Mouse (Mus musculus) forebrain, embryonic 10.5 days (tissue): ENCODE measurements around the gene Ikzf1. TPM values are rescaled to one million over a fixed set of nuclear protein-coding genes. Genes with fewer than 3 reads are reported as not detected.

Experiments used
- DNase-seq: peaks from one replicate; pipeline ENCODE4 v3.0.0-alpha.2; 2017; ENCODE audit warnings: low spot score; ENCODE audit errors: extremely low spot score
- H3K27ac ChIP-seq: fragments of 300-500 bp; sonication (generic); 2 replicates; pipeline ENCODE4 v1.5.1; 2016; ENCODE audit warnings: mild to moderate bottlenecking
- H3K27me3 ChIP-seq: fragments of 300-500 bp; sonication (generic); 2 replicates; pipeline ENCODE4 v1.6.1; 2016; ENCODE audit warnings: mild to moderate bottlenecking; ENCODE audit not compliant: poor library complexity, severe bottlenecking
- H3K36me3 ChIP-seq: fragments of 300-500 bp; sonication (generic); replicated peaks from 2 replicates; pipeline ENCODE4 v1.6.1; 2016; ENCODE audit warnings: mild to moderate bottlenecking, moderate library complexity
- H3K4me1 ChIP-seq: fragments of 300-500 bp; sonication (generic); 2 replicates; pipeline ENCODE4 v1.6.1; 2016
- H3K4me3 ChIP-seq: fragments of 300-500 bp; sonication (generic); 2 replicates; pipeline ENCODE4 v1.5.1; 2016; ENCODE audit warnings: mild to moderate bottlenecking, moderate library complexity
- H3K9me3 ChIP-seq: fragments of 300-500 bp; sonication (generic); 2 replicates; pipeline ENCODE4 v1.6.1; 2016; ENCODE audit warnings: mild to moderate bottlenecking, moderate library complexity
- WGBS: fragments of 180-500 bp; shearing (Covaris S2); methylation state at CpG from one replicate; pipeline ENCODE4 v1.1.7; 2016; 5-methylcytosine and 5-hydroxymethylcytosine counted together
- polyA plus RNA-seq: library from polyadenylated mRNA; unstranded; fragments of >200 nt; fragmentation: Nextera tagmentation; extraction: Ambion mirVana; gene quantifications from 2 replicates; pipeline ENCODE4 v1.2.1, GENCODE M21; 2016

Gene Ikzf1
- polyA plus RNA-seq, 1 experiment from 2014 or later: 4.2 TPM

GRCm38 (mm10) chr11:11692558-11693166 is 7.9 kb downstream of the Ikzf1 start:
- WGBS: 91% methylated on average over 10 of the region's 10 CpGs
- Histone ChIP-seq H3K36me3 (no peaks in the 10 kb centered on the region), H3K27ac (no peak overlapping the region), H3K4me3 (no peak overlapping the region), H3K4me1 (no peaks in the 10 kb centered on the region), H3K27me3 (peaks cover 22% of the 10 kb centered on the region), H3K9me3 (no peaks in the 10 kb centered on the region)
- no peak for DNase-seq

GRCm38 (mm10) chr11:11693446-11693845 is 8.6 kb downstream of the Ikzf1 start:
- DNase-seq: no peak
- Histone ChIP-seq H3K4me1 (no peaks in the 10 kb centered on the region), H3K27me3 (peaks cover 15% of the 10 kb centered on the region), H3K36me3 (no peaks in the 10 kb centered on the region), H3K9me3 (no peaks in the 10 kb centered on the region), H3K27ac (no peak overlapping the region), H3K4me3 (no peak overlapping the region)
- WGBS: 93% methylated on average over 3 of the region's 3 CpGs

DNA sequence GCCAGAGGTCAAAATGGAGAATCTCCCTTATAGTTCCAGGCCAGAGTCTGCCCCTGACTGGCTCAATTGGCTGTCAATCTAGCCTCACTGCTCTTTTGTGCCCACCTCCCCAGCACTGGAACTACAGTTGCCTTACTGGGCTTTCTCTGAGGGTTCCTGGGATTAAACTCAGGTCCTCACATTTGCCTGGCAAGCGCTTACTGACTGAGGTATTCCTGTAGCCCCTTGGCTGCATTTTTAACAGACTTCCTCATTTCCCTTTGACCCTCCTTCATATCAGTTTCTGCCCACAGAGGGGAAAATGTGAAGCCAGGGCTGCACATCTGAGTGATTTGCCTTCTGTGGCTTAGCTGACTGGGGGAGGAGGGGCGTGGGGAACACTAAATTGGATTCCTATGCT is 9.3 kb downstream of the Ikzf1 start:
- whole genome bisulfite sequencing: 84% methylated on average over 2 of the region's 2 CpGs
- DNase-seq: no peak
- Histone ChIP-seq H3K4me3 (no peak overlapping the region), H3K9me3 (no peaks in the 10 kb centered on the region), H3K27me3 (peaks cover 8% of the 10 kb centered on the region; the same call in 1 of the 2 replicates), H3K4me1 (no peaks in the 10 kb centered on the region), H3K27ac (no peak overlapping the region), H3K36me3 (no peaks in the 10 kb centered on the region)

DNA sequence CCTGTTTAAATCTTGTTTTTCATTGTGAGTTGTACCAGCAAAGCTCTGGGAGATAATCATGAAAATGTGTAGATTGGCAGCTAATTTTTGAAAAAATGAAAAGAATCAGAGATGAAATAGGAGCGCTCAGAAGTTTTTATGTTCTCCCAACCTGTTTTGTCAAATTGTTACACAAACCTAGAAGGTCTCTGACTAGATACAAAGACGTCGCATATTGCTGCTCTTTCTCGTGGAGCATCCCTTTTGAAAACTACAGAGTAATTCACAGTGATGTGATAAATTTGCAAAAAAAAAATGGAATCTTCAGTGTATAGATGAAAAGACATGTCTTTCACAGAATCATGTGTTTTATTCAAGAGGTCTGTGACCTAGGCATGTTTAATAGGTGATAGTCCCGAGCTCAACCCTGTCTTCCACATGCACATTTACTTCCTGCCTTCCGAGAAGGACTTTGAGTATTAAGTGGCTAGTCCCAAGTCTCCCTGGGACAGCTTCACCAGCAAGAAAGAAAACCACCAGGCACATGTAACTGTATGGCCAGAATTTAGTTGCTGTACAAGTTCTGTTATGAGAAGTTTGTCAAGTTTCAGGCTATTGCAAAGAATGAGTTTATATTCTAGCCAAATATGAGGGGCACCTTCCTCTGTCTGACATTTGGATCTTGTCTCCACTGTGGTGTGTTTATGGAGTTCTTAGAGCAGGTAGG is 9.8 kb downstream of the Ikzf1 start:
- no peaks in the 10 kb centered on the region for H3K4me1 ChIP-seq
- no peak for DNase-seq
- H3K9me3 ChIP-seq: no peaks in the 10 kb centered on the region
- 88% methylated on average over 6 of the region's 6 CpGs for WGBS
- H3K4me3 ChIP-seq: no peak overlapping the region
- H3K36me3 ChIP-seq: no peaks in the 10 kb centered on the region
- 0 out of 2 replicates have a peak, but pooled peaks cover 4% of the 10 kb centered on the region for H3K27me3 ChIP-seq
- no peak overlapping the region for H3K27ac ChIP-seq

DNA sequence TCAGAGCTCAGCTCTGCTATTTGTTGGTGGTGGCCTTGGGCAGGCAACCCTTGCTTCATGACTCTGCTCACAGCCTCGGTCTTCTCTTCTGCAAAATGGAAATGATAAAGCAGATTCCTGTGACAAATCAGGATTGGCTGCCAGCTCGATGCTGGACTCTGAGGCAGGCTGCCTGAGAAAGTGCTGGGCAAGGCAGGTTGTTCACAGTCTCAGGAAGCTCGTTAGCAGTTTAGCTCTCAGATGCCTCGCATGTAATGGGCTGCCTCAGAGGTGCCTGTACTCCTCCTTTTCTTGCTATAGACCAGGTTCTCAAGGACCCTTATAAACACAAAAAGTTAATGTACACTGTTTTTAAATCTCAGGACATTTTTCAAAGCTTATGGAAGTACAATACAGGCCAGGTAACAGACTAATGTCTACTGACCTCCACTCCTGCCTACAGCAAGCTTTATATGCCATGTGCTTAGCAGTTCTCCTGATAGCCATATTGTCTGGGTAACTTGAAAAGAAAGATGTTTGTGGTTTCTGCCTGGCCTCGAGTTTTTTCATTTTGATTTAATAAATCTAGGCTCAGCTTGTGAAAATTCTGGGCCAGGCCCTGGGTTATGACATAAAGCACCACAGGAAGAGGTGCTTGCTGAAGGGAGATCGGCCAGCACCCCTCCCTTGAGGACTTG is 10.5 kb downstream of the Ikzf1 start:
- no peaks in the 10 kb centered on the region for H3K4me1 ChIP-seq
- no peak for DNase-seq
- H3K27me3 ChIP-seq: no peaks in the 10 kb centered on the region
- no peaks in the 10 kb centered on the region for H3K9me3 ChIP-seq
- no peaks in the 10 kb centered on the region for H3K36me3 ChIP-seq
- WGBS: 67% methylated on average over 6 of the region's 6 CpGs
- no peak overlapping the region for H3K27ac ChIP-seq
- no peak overlapping the region for H3K4me3 ChIP-seq

DNA sequence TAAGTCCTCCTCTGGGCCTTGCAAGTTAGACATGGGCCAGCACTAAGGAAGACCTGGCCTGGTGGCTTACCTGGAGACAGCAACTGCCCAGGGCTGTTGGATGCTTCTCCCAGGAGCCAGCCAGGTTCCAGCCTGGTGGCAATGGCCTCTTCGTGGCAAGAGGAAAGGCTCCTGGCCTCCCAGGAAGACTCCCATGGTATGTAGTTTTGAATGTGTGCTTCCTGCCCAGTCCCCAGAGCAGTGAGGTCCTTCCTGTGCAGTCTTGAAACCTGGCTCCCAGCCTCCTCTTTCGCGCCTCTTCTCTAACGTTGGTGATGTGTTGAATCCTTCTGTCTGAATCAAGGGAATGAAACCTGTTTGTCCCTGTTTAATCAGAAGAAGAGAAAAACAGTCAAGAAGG is 11.1 kb downstream of the Ikzf1 start:
- DNase-seq: no peak
- no peaks in the 10 kb centered on the region for H3K9me3 ChIP-seq
- 88% methylated on average over 4 of the region's 4 CpGs for WGBS
- H3K36me3 ChIP-seq: no peaks in the 10 kb centered on the region
- H3K27ac ChIP-seq: no peak overlapping the region
- H3K4me3 ChIP-seq: no peak overlapping the region
- H3K4me1 ChIP-seq: no peaks in the 10 kb centered on the region
- H3K27me3 ChIP-seq: no peaks in the 10 kb centered on the region

- Histone ChIP-seq H3K27ac (no peak overlapping the region), H3K9me3 (no peaks in the 10 kb centered on the region), H3K4me1 (no peaks in the 10 kb centered on the region), H3K27me3 (no peaks in the 10 kb centered on the region), H3K4me3 (no peak overlapping the region), H3K36me3 (no peaks in the 10 kb centered on the region)
- no peak for DNase-seq
- WGBS: 93% methylated on average over 3 of the region's 3 CpGs
These were observed 12.0 kb downstream of the Ikzf1 start for GRCm38 (mm10) chr11:11696814-11697213.

GRCm38 (mm10) chr11:11701378-11701777 is 16.6 kb downstream of the Ikzf1 start:
- no peak overlapping the region for H3K4me3 ChIP-seq
- no peak for DNase-seq
- H3K4me1 ChIP-seq: no peaks in the 10 kb centered on the region
- H3K27ac ChIP-seq: no peak overlapping the region
- WGBS: 82% methylated on average over 6 of the region's 6 CpGs
- H3K36me3 ChIP-seq: no peaks in the 10 kb centered on the region
- H3K27me3 ChIP-seq: no peaks in the 10 kb centered on the region
- no peaks in the 10 kb centered on the region for H3K9me3 ChIP-seq

GRCm38 (mm10) chr11:11703776-11704175 is 19.0 kb downstream of the Ikzf1 start:
- no peak for DNase-seq
- Histone ChIP-seq H3K4me1 (no peaks in the 10 kb centered on the region), H3K27me3 (no peaks in the 10 kb centered on the region)

GRCm38 (mm10) chr11:11708154-11708719 is 23.4 kb downstream of the Ikzf1 start:
- DNase-seq: no peak
- no peak overlapping the region for H3K27ac ChIP-seq
- no peaks in the 10 kb centered on the region for H3K4me1 ChIP-seq
- WGBS: 92% methylated on average over 9 of the region's 9 CpGs
- no peaks in the 10 kb centered on the region for H3K27me3 ChIP-seq
- no peak overlapping the region for H3K4me3 ChIP-seq
- H3K9me3 ChIP-seq: no peaks in the 10 kb centered on the region
- H3K36me3 ChIP-seq: no peaks in the 10 kb centered on the region

More at GRCm38 (mm10) chr11:11703776-11704175, 19.0 kb downstream of the Ikzf1 start:
- Histone ChIP-seq H3K36me3 (no peaks in the 10 kb centered on the region), H3K27ac (no peak overlapping the region), H3K4me3 (no peak overlapping the region), H3K9me3 (no peaks in the 10 kb centered on the region)

- Histone ChIP-seq H3K36me3 (no peaks in the 10 kb centered on the region), H3K4me1 (no peaks in the 10 kb centered on the region), H3K27ac (no peak overlapping the region), H3K9me3 (no peaks in the 10 kb centered on the region), H3K27me3 (no peaks in the 10 kb centered on the region), H3K4me3 (no peak overlapping the region)
- DNase-seq: no peak
- 92% methylated on average over 6 of the region's 6 CpGs for WGBS
These were observed 24.5 kb downstream of the Ikzf1 start for GRCm38 (mm10) chr11:11709311-11709710.

GRCm38 (mm10) chr11:11710718-11711117 is 25.9 kb downstream of the Ikzf1 start:
- no peak overlapping the region for H3K27ac ChIP-seq
- no peaks in the 10 kb centered on the region for H3K9me3 ChIP-seq
- H3K27me3 ChIP-seq: no peaks in the 10 kb centered on the region
- no peak for DNase-seq
- H3K4me1 ChIP-seq: no peaks in the 10 kb centered on the region
- H3K36me3 ChIP-seq: no peaks in the 10 kb centered on the region
- no peak overlapping the region for H3K4me3 ChIP-seq

- H3K4me3 ChIP-seq: no peak overlapping the region
- no peak for DNase-seq
- H3K9me3 ChIP-seq: no peaks in the 10 kb centered on the region
- no peak overlapping the region for H3K27ac ChIP-seq
- no peaks in the 10 kb centered on the region for H3K36me3 ChIP-seq
- WGBS: 77% methylated on average over 7 of the region's 7 CpGs
- no peaks in the 10 kb centered on the region for H3K27me3 ChIP-seq
- H3K4me1 ChIP-seq: no peaks in the 10 kb centered on the region
These were observed 26.9 kb downstream of the Ikzf1 start for GRCm38 (mm10) chr11:11711748-11712147.
